In the genomic region with DNA sequence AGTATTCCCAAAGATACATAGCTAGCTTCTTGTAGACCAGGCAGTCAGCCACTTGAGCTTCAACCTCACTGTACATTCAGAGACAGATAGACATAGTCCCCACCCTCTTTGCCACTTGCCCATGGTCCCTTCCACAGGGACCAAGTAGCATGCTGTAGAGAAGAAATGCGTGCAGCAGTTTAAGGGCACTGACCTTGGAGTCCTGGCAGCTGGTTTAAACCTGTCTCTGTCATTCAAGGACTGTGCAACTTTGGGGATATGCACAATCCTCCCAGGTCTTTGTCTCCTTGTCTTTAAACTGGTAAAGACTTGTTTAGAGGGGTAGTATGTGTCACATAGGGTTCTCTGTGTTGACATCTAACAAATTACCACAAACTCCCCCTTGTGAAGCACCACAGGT, we compare ENCODE assay signal across 21 mouse cellular contexts.
A peak's percentile ranks its signal among the peaks of the same experiment; 100 is the strongest.
DNase-seq lines count a peak whose midpoint lies in the region; ATAC-seq and TF ChIP-seq lines count a peak whose summit lies in the region.
"Had no signal": no experiment of that assay in that cellular context is flagged by ENCODE, and none has a peak within 500 bp of the region (broad histone marks: within the 10 kb centered on the region; RNA-seq: fewer than 3 reads in every experiment).

No protein-coding gene starts in this region.

- no peaks in the 10 kb centered on the region for H3K9me3 ChIP-seq in intestine, embryonic 14.5 days (ENCODE audit: control insufficient read depth, low read length)
- H3K9me3 ChIP-seq in intestine, postnatal 0 days (ENCODE audit: control insufficient read depth), result no peaks in the 10 kb centered on the region
- H3K9me3 ChIP-seq: embryonic facial prominence, embryonic 13.5 days; forebrain, embryonic 12.5 days; hindbrain, embryonic 10.5 days had no signal

- no peak overlapping the region for H3K4me2 ChIP-seq in intestine, embryonic 14.5 days (ENCODE audit: low read length)
- no peak overlapping the region for H3K4me2 ChIP-seq in intestine, postnatal 0 days (replicated peaks; ENCODE audit: low read depth)
- H3K4me2 ChIP-seq: embryonic facial prominence, embryonic 13.5 days; forebrain, embryonic 12.5 days; hindbrain, embryonic 14.5 days had no signal

- H3K9ac ChIP-seq in intestine, embryonic 14.5 days (ENCODE audit: low read length), result no peak overlapping the region
- no peak overlapping the region for H3K9ac ChIP-seq in intestine, postnatal 0 days (ENCODE audit: low read depth, low read length)
- H3K9ac ChIP-seq: embryonic facial prominence, embryonic 13.5 days; forebrain, embryonic 12.5 days; hindbrain, embryonic 14.5 days had no signal

- H3K36me3 ChIP-seq in intestine, embryonic 14.5 days (ENCODE audit: control insufficient read depth, insufficient read depth, low read length), result no peaks in the 10 kb centered on the region
- H3K36me3 ChIP-seq in intestine, postnatal 0 days (ENCODE audit: control insufficient read depth, insufficient read depth), result no peaks in the 10 kb centered on the region; the same call in 1 of the 2 replicates
- H3K36me3 ChIP-seq: embryonic facial prominence, embryonic 13.5 days; forebrain, embryonic 12.5 days; hindbrain, embryonic 10.5 days had no signal

- 72% methylated on average over 1 of the region's 1 CpGs for WGBS in intestine, embryonic 14.5 days
- WGBS in intestine, postnatal 0 days, result 77% methylated on average over 1 of the region's 1 CpGs

- no peak for TF ChIP-seq CTCF in intestine, postnatal 0 days (IDR thresholded peaks at IDR 0.05; ENCODE audit: low read depth)

- no peak for ATAC-seq in intestine, embryonic 14.5 days (replicated peaks; ENCODE audit: low FRiP score, low TSS enrichment, low read depth)
- ATAC-seq in intestine, postnatal 0 days, result no peak
- ATAC-seq in frontal cortex, adult (ENCODE audit: low TSS enrichment), result no peak
- ATAC-seq: CD4-positive, CD25-positive, alpha-beta regulatory T cell, adult 4 months; forebrain, embryonic 16.5 days had no signal

- DNase-seq in adrenal gland, adult (ENCODE audit: inconsistent age in 2 of 2, low spot score in 1 of 2), result peak; percentile 38 to 68
- no peak for DNase-seq in adrenal gland, postnatal 25 days
- peak; percentile 36 for DNase-seq in intestine, embryonic 14.5 days (ENCODE audit: low spot score)
- DNase-seq in testis, postnatal 10 days (ENCODE audit: low spot score), result peak; percentile 25
- no peak for DNase-seq in testis, postnatal 14 days (ENCODE audit: low spot score)
- no peak for DNase-seq in thymus, adult 18-20 months
- DNase-seq: adrenal gland, postnatal 10 days; B cell, adult 2 months; cerebellum, adult 18-20 months; cerebellum, adult 9-11 months; cerebellum, postnatal 36 days; gastrocnemius, postnatal 25 days; heart, postnatal 10 days had no signal

- H3K4me1 ChIP-seq in intestine, embryonic 14.5 days (replicated peaks; ENCODE audit: control insufficient read depth, insufficient read depth, low read length), result peaks cover 42% of the 10 kb centered on the region
- no peaks in the 10 kb centered on the region for H3K4me1 ChIP-seq in intestine, postnatal 0 days (replicated peaks; ENCODE audit: control insufficient read depth, insufficient read depth, low read length)
- H3K4me1 ChIP-seq: forebrain, embryonic 12.5 days; hindbrain, embryonic 10.5 days had no signal

- H3K4me3 ChIP-seq in intestine, embryonic 14.5 days (ENCODE audit: low read depth, low read length), result no peak overlapping the region
- no peak overlapping the region for H3K4me3 ChIP-seq in intestine, postnatal 0 days (ENCODE audit: low read depth, low read length)
- H3K4me3 ChIP-seq: embryonic facial prominence, embryonic 13.5 days; forebrain, embryonic 12.5 days; hindbrain, embryonic 10.5 days had no signal

- H3K27me3 ChIP-seq in intestine, embryonic 14.5 days (replicated peaks; ENCODE audit: control insufficient read depth, insufficient read depth, low read length), result no peaks in the 10 kb centered on the region
- H3K27me3 ChIP-seq in intestine, postnatal 0 days (replicated peaks; ENCODE audit: control insufficient read depth, insufficient read depth, low read length), result no peaks in the 10 kb centered on the region
- H3K27me3 ChIP-seq: embryonic facial prominence, embryonic 13.5 days; forebrain, embryonic 12.5 days had no signal

- H3K27ac ChIP-seq in intestine, embryonic 14.5 days (ENCODE audit: low read depth), result no peak overlapping the region
- H3K27ac ChIP-seq in intestine, postnatal 0 days (ENCODE audit: low read depth, low read length), result no peak overlapping the region
- H3K27ac ChIP-seq: embryonic facial prominence, embryonic 13.5 days; forebrain, embryonic 12.5 days; hindbrain, embryonic 10.5 days; hindbrain, embryonic 14.5 days had no signal

Comparison
In these comparisons a context has a peak if more than half of its experiments do, and no peak if none do; other contexts are left out.
1. DNase-seq: peak in adrenal gland, adult (2 of 2), intestine, embryonic 14.5 days (single experiment) and testis, postnatal 10 days (single experiment); none in adrenal gland, postnatal 25 days (single experiment), testis, postnatal 14 days (single experiment) and thymus, adult 18-20 months (0 of 2).